Mouse (Mus musculus) midbrain, embryonic 12.5 days (tissue): ENCODE measurements at regions not wholly inside any gene's neighbourhood (a gene's known extent, or its start where the extent isn't known, plus 50 kb on each side); places are given as distances from the start of the nearest gene placed in this dataset.
A peak's percentile ranks its signal among the peaks of the same experiment; 100 is the strongest.

ENCODE experiments used
- ATAC-seq: fragments of 200-750 bp; cut with Nextera tagmentation; 2 replicates; pipeline ENCODE4 v1.8.0; 2017; ENCODE audit warnings: low read depth, moderate TSS enrichment, moderate library complexity; ENCODE audit not compliant: low FRiP score
- H3K27ac ChIP-seq: fragments of 300-500 bp; sonication (generic); replicated peaks from 2 replicates; pipeline ENCODE4 v1.5.1; 2016; ENCODE audit warnings: mild to moderate bottlenecking
- H3K27me3 ChIP-seq: fragments of 300-500 bp; sonication (generic); 2 replicates; pipeline ENCODE4 v1.6.1; 2016; ENCODE audit warnings: mild to moderate bottlenecking
- H3K36me3 ChIP-seq: fragments of 300-500 bp; sonication (generic); 2 replicates; pipeline ENCODE4 v1.6.1; 2016
- H3K4me1 ChIP-seq: fragments of 300-500 bp; sonication (generic); 2 replicates; pipeline ENCODE4 v1.6.1; 2016
- H3K4me2 ChIP-seq: fragments of 300-500 bp; sonication (generic); replicated peaks from 2 replicates; pipeline ENCODE4 v1.6.1; 2016; ENCODE audit warnings: mild to moderate bottlenecking, moderate library complexity
- H3K4me3 ChIP-seq: fragments of 300-500 bp; sonication (generic); 2 replicates; pipeline ENCODE4 v1.5.1; 2016; ENCODE audit warnings: mild to moderate bottlenecking
- H3K9ac ChIP-seq: fragments of 300-500 bp; sonication (generic); replicated peaks from 2 replicates; pipeline ENCODE4 v1.6.1; 2016; ENCODE audit warnings: mild to moderate bottlenecking, moderate library complexity
- H3K9me3 ChIP-seq: fragments of 300-500 bp; sonication (generic); 2 replicates; pipeline ENCODE4 v1.6.1; 2016; ENCODE audit warnings: mild to moderate bottlenecking
- WGBS: fragments of 180-500 bp; shearing (Covaris S2); methylation state at CpG from one replicate; pipeline ENCODE4 v1.1.7; 2016; 5-methylcytosine and 5-hydroxymethylcytosine counted together

GRCm38 (mm10) chr6:51168775-51169695 is 263.4 kb upstream of the Nfe2l3 start:
- Histone ChIP-seq H3K36me3 (no peaks in the 10 kb centered on the region), H3K9me3 (no peaks in the 10 kb centered on the region), H3K4me2 (peak overlapping the region; percentile 59), H3K4me1 (peaks cover 39% of the 10 kb centered on the region), H3K27me3 (peaks cover 23% of the 10 kb centered on the region), H3K4me3 (peak overlapping the region; percentile 33), H3K9ac (peak overlapping the region; percentile 53), H3K27ac (peak overlapping the region; percentile 82)
- ATAC-seq, result no peak
- WGBS, result 3% methylated on average over 38 of the region's 38 CpGs

- Histone ChIP-seq H3K4me3 (peak overlapping the region; percentile 13; the same call in 1 of the 2 replicates), H3K27me3 (peaks cover 33% of the 10 kb centered on the region), H3K27ac (peak overlapping the region; percentile 82), H3K9me3 (no peaks in the 10 kb centered on the region), H3K9ac (no peak overlapping the region; the same call in 1 of the 2 replicates), H3K4me2 (peak overlapping the region; percentile 38), H3K4me1 (peaks cover 46% of the 10 kb centered on the region), H3K36me3 (no peaks in the 10 kb centered on the region)
- WGBS, result under 1% methylated on average over 22 of the region's 22 CpGs
- ATAC-seq, result no peak
Observed at GRCm38 (mm10) chr6:51169971-51170411, 262.5 kb upstream of the Nfe2l3 start.

- WGBS, result under 1% methylated on average over 11 of the region's 11 CpGs
- Histone ChIP-seq H3K9me3 (no peaks in the 10 kb centered on the region), H3K4me1 (peaks cover 46% of the 10 kb centered on the region), H3K4me2 (peak overlapping the region; percentile 38), H3K4me3 (no peak overlapping the region), H3K36me3 (no peaks in the 10 kb centered on the region), H3K27me3 (peaks cover 37% of the 10 kb centered on the region), H3K9ac (no peak overlapping the region), H3K27ac (peak overlapping the region; percentile 82)
- ATAC-seq, result no peak
Observed at GRCm38 (mm10) chr6:51170414-51170813, 262.1 kb upstream of the Nfe2l3 start.

- H3K27me3 ChIP-seq, result peaks cover 40% of the 10 kb centered on the region
- WGBS, result 1% methylated on average over 11 of the region's 11 CpGs
- H3K4me2 ChIP-seq, result no peak overlapping the region
- H3K9me3 ChIP-seq, result no peaks in the 10 kb centered on the region
- H3K4me1 ChIP-seq, result peaks cover 42% of the 10 kb centered on the region
- ATAC-seq, result peak; percentile 77
- H3K9ac ChIP-seq, result no peak overlapping the region
- H3K4me3 ChIP-seq, result no peak overlapping the region
- no peak overlapping the region for H3K27ac ChIP-seq
- no peaks in the 10 kb centered on the region for H3K36me3 ChIP-seq
Observed at GRCm38 (mm10) chr6:51170871-51171270, 261.6 kb upstream of the Nfe2l3 start.

GRCm38 (mm10) chr6:51171761-51172160 is 260.7 kb upstream of the Nfe2l3 start:
- Histone ChIP-seq H3K36me3 (no peaks in the 10 kb centered on the region), H3K27ac (peak overlapping the region; percentile 78), H3K9ac (0 out of 2 replicates have a peak overlapping the region, but pooled peaks have one; percentile 46), H3K4me3 (no peak overlapping the region), H3K27me3 (peaks cover 49% of the 10 kb centered on the region), H3K4me1 (peaks cover 42% of the 10 kb centered on the region), H3K9me3 (no peaks in the 10 kb centered on the region), H3K4me2 (peak overlapping the region; percentile 43)
- 2% methylated on average over 22 of the region's 22 CpGs for WGBS
- ATAC-seq, result no peak

- H3K4me2 ChIP-seq, result peak overlapping the region; percentile 43
- no peaks in the 10 kb centered on the region for H3K9me3 ChIP-seq
- WGBS, result 2% methylated on average over 12 of the region's 12 CpGs
- H3K27me3 ChIP-seq, result peaks cover 55% of the 10 kb centered on the region
- ATAC-seq, result peak; percentile 50; the same call in 1 of the 2 replicates
- H3K9ac ChIP-seq, result peak overlapping the region; percentile 46; the same call in 1 of the 2 replicates
- H3K36me3 ChIP-seq, result no peaks in the 10 kb centered on the region
- peaks cover 42% of the 10 kb centered on the region for H3K4me1 ChIP-seq
- H3K4me3 ChIP-seq, result peak overlapping the region; percentile 23
- peak overlapping the region; percentile 78 for H3K27ac ChIP-seq
Observed at GRCm38 (mm10) chr6:51172331-51172791, 260.1 kb upstream of the Nfe2l3 start.

GRCm38 (mm10) chr6:51172856-51173619 is 259.4 kb upstream of the Nfe2l3 start:
- H3K9me3 ChIP-seq, result no peaks in the 10 kb centered on the region
- H3K36me3 ChIP-seq, result no peaks in the 10 kb centered on the region
- H3K27ac ChIP-seq, result peak overlapping the region; percentile 78
- H3K9ac ChIP-seq, result 0 out of 2 replicates have a peak overlapping the region, but pooled peaks have one; percentile 34
- ATAC-seq, result peak; percentile 86
- under 1% methylated on average over 25 of the region's 25 CpGs for WGBS
- peaks cover 60% of the 10 kb centered on the region for H3K27me3 ChIP-seq
- H3K4me2 ChIP-seq, result peak overlapping the region; percentile 43
- H3K4me3 ChIP-seq, result peak overlapping the region; percentile 23
- H3K4me1 ChIP-seq, result peaks cover 42% of the 10 kb centered on the region

GRCm38 (mm10) chr6:51173620-51174442 is 258.6 kb upstream of the Nfe2l3 start:
- Histone ChIP-seq H3K4me3 (peak overlapping the region; percentile 22), H3K9ac (0 out of 2 replicates have a peak overlapping the region, but pooled peaks have one; percentile 34), H3K4me1 (peaks cover 35% of the 10 kb centered on the region), H3K27ac (0 out of 2 replicates have a peak overlapping the region, but pooled peaks have one; percentile 1), H3K27me3 (peaks cover 57% of the 10 kb centered on the region), H3K36me3 (no peaks in the 10 kb centered on the region), H3K9me3 (no peaks in the 10 kb centered on the region), H3K4me2 (peak overlapping the region; percentile 43)
- WGBS, result 1% methylated on average over 28 of the region's 28 CpGs
- ATAC-seq, result no peak

- no peak overlapping the region for H3K9ac ChIP-seq
- H3K27ac ChIP-seq, result no peak overlapping the region
- peaks cover 55% of the 10 kb centered on the region for H3K27me3 ChIP-seq
- ATAC-seq, result no peak
- H3K4me3 ChIP-seq, result no peak overlapping the region
- WGBS, result 2% methylated on average over 18 of the region's 18 CpGs
- H3K4me2 ChIP-seq, result peak overlapping the region; percentile 43; the same call in 1 of the 2 replicates
- H3K9me3 ChIP-seq, result no peaks in the 10 kb centered on the region
- no peaks in the 10 kb centered on the region for H3K36me3 ChIP-seq
- peaks cover 29% of the 10 kb centered on the region for H3K4me1 ChIP-seq
Observed at GRCm38 (mm10) chr6:51174443-51175021, 257.9 kb upstream of the Nfe2l3 start.

- Histone ChIP-seq H3K4me3 (no peak overlapping the region), H3K4me2 (no peak overlapping the region), H3K27me3 (peaks cover 60% of the 10 kb centered on the region), H3K4me1 (peaks cover 24% of the 10 kb centered on the region), H3K9ac (no peak overlapping the region), H3K27ac (no peak overlapping the region), H3K36me3 (no peaks in the 10 kb centered on the region), H3K9me3 (no peaks in the 10 kb centered on the region)
- no peak for ATAC-seq
- 5% methylated on average over 13 of the region's 13 CpGs for WGBS
Observed at GRCm38 (mm10) chr6:51175616-51176590, 256.6 kb upstream of the Nfe2l3 start.
